Mouse (Mus musculus): Measurements from ENCODE around the gene Fam129a. TPM values are rescaled to one million over a fixed set of nuclear protein-coding genes. Genes with fewer than 3 reads are reported as not detected.

Gene Fam129a
- polyA plus RNA-seq (2015; fragmentation: Nextera tagmentation; extraction: Ambion mirVana): 6.6 and 7.2 TPM in 2 replicates

- ATAC-seq (ENCODE audit: insufficient number of reproducible peaks, insufficient read depth, low FRiP score, low TSS enrichment, low read depth): peak; percentile 50; the same call in 1 of the 2 replicates
- no peak within 1 kb of the TSS for H3K27ac ChIP-seq
- peak within 1 kb of the TSS; percentile 57 for H3K4me3 ChIP-seq
These were observed at the start of gene Fam129a for GRCm38 (mm10) chr1:151570981-151571837. Gene Fam129a, plus strand, starts transcription at chr1:151571186.

DNA sequence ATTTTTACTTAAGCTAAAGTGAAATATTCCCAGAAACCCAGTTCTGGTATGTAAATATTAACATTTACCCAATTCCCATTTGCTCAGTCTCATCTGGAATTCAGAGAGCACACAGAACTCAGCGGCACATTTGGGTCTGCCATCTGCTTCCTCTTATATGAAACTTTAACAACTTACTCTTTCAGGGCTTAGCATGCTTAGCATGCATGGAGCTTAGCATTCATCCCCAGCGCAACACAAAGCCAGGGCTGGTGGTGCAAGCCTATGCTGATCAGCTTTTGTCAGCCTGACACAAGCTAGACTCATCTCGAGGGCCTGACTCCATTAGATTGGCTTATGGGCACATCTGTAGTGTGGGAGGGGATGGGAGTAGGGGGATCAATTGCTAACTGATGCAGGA is 44.3 kb upstream of the Fam129a start:
- H3K4me2 ChIP-seq: no peak overlapping the region
- no peaks in the 10 kb centered on the region for H3K36me3 ChIP-seq
- H3K27ac ChIP-seq: peak overlapping the region; percentile 75
- WGBS: 43% methylated on average over 3 of the region's 3 CpGs
- 0 out of 2 replicates have a peak, but pooled peaks cover 8% of the 10 kb centered on the region for H3K9me3 ChIP-seq
- H3K4me1 ChIP-seq: 0 out of 2 replicates have a peak, but pooled peaks cover 4% of the 10 kb centered on the region
- no peak overlapping the region for H3K9ac ChIP-seq
- H3K27me3 ChIP-seq: no peaks in the 10 kb centered on the region
- ATAC-seq (ENCODE audit: insufficient number of reproducible peaks, insufficient read depth, low FRiP score, low TSS enrichment, low read depth): no peak
- H3K4me3 ChIP-seq: no peak overlapping the region

More at GRCm38 (mm10) chr1:151570981-151571837, at the start of gene Fam129a:
- Histone ChIP-seq H3K4me2 (peak within 1 kb of the TSS; percentile 91), H3K36me3 (no peaks in the 10 kb centered on the region), H3K27me3 (peaks cover 32% of the 10 kb centered on the region), H3K9ac (peak within 1 kb of the TSS; percentile 76), H3K4me1 (peaks cover 23% of the 10 kb centered on the region), H3K9me3 (no peaks in the 10 kb centered on the region)
- WGBS: 4% methylated on average over 46 of the region's 46 CpGs

DNA sequence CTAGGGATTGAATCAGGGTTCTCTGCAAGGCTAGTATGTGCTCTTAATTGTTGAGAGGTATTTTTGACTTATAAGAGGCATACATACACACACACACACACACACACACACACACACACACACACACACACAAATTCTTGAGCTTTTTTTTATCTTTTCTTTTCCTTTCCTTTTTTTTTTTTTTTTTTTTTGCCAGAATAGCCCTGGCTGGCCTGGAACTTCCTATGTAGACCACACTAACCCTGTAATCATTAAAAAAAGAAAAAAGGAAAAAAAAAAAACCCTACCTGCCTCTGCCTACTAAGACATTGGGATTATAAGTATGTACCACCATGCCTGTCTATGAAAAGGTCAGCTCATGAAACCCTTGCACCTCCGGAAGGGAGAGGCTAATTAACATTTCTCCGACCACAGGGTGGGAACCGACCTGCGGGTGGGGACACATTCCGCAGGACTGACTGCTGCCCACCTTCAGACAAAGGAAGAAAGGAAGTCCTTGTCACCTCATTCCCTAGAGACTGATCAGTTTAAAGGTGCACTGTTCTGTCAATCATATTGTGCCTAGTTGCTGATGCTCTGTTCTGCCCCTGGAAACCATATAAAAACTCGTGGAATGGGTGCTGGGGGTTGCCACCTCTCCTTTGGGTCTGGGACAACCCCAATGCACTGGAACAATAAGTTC is 27.0 kb upstream of the Fam129a start:
- H3K4me2 ChIP-seq: no peak overlapping the region
- no peak overlapping the region for H3K27ac ChIP-seq
- H3K36me3 ChIP-seq: no peaks in the 10 kb centered on the region
- H3K9ac ChIP-seq: no peak overlapping the region
- H3K9me3 ChIP-seq: no peaks in the 10 kb centered on the region
- 77% methylated on average over 6 of the region's 6 CpGs for WGBS
- ATAC-seq (ENCODE audit: insufficient number of reproducible peaks, insufficient read depth, low FRiP score, low TSS enrichment, low read depth): no peak
- no peak overlapping the region for H3K4me3 ChIP-seq
- no peaks in the 10 kb centered on the region for H3K4me1 ChIP-seq
- H3K27me3 ChIP-seq: no peaks in the 10 kb centered on the region

- Histone ChIP-seq H3K9ac (no peak overlapping the region), H3K36me3 (no peaks in the 10 kb centered on the region), H3K4me3 (no peak overlapping the region), H3K9me3 (no peaks in the 10 kb centered on the region), H3K4me2 (no peak overlapping the region), H3K4me1 (0 out of 2 replicates have a peak, but pooled peaks cover 1% of the 10 kb centered on the region), H3K27me3 (no peaks in the 10 kb centered on the region), H3K27ac (no peak overlapping the region)
- WGBS: 92% methylated on average over 3 of the region's 3 CpGs
- ATAC-seq (ENCODE audit: insufficient number of reproducible peaks, insufficient read depth, low FRiP score, low TSS enrichment, low read depth): no peak
These were observed 26.4 kb upstream of the Fam129a start for GRCm38 (mm10) chr1:151544581-151544980.

GRCm38 (mm10) chr1:151545571-151545970 is 25.4 kb upstream of the Fam129a start:
- Histone ChIP-seq H3K4me2 (no peak overlapping the region), H3K27ac (no peak overlapping the region), H3K9ac (no peak overlapping the region), H3K4me3 (no peak overlapping the region), H3K36me3 (no peaks in the 10 kb centered on the region), H3K9me3 (no peaks in the 10 kb centered on the region), H3K4me1 (0 out of 2 replicates have a peak, but pooled peaks cover 6% of the 10 kb centered on the region), H3K27me3 (no peaks in the 10 kb centered on the region)
- WGBS: 85% methylated on average over 7 of the region's 7 CpGs
- no peak for ATAC-seq (ENCODE audit: insufficient number of reproducible peaks, insufficient read depth, low FRiP score, low TSS enrichment, low read depth)

DNA sequence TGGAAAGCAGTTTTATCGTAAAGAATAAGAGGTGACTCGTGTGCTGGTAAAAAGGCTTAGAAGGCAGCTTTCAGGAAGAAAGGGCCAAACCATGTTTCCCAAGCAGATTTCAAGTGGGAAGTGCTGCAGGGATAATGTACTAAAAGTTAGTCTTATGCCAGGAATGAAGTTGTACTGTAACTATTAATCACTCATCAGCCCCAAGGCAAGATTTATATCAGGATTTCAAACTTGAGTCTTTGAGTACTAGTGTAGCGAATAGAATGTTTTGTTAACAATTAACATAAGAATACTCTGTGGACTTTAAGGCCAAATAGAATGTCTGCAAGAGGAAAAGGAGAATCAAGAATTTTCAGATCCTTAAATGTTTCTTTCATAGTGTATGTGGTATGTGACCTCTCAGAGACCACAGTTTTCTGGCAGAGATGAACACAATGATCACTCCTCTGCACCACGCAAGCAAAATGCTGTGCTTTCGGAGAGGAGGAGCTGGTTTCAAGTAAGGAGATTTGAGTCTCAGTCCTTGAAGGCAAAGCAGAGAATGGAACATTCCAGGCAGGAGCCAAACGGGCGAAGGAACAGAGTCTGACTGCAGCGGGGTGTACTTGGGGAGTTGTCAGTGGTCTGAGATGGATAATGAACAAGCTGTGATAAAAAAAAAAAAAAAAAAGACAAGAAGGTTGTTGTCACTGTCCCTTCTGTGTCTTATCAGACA is 21.9 kb upstream of the Fam129a start:
- Histone ChIP-seq H3K27me3 (no peaks in the 10 kb centered on the region), H3K4me2 (no peak overlapping the region), H3K9me3 (no peaks in the 10 kb centered on the region), H3K4me3 (no peak overlapping the region), H3K9ac (no peak overlapping the region), H3K27ac (no peak overlapping the region), H3K4me1 (peaks cover 12% of the 10 kb centered on the region; the same call in 1 of the 2 replicates), H3K36me3 (no peaks in the 10 kb centered on the region)
- 62% methylated on average over 8 of the region's 8 CpGs for WGBS
- no peak for ATAC-seq (ENCODE audit: insufficient number of reproducible peaks, insufficient read depth, low FRiP score, low TSS enrichment, low read depth)

DNA sequence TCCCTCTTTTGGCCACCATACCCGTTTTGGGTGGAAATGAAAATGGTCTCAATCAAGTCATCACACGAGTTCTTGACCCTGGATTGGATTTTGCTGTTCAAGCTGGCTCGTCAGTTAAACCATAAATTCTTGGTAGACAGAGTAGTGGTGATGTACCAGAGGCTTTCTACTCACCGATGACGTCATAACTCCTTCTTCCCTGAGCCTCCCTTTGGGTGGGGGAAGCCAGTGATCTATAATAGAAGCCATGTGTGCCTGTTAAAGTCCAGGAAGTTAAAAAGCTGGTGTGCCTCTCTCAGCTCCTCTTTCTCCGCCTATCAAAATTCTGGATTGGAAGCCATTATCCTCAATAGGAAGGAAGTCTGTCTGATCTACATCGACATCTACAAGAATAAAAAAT is 21.2 kb upstream of the Fam129a start:
- H3K4me3 ChIP-seq: no peak overlapping the region
- no peak overlapping the region for H3K9ac ChIP-seq
- no peaks in the 10 kb centered on the region for H3K36me3 ChIP-seq
- no peaks in the 10 kb centered on the region for H3K27me3 ChIP-seq
- ATAC-seq (ENCODE audit: insufficient number of reproducible peaks, insufficient read depth, low FRiP score, low TSS enrichment, low read depth): no peak
- H3K9me3 ChIP-seq: no peaks in the 10 kb centered on the region
- peaks cover 12% of the 10 kb centered on the region; the same call in 1 of the 2 replicates for H3K4me1 ChIP-seq
- no peak overlapping the region for H3K27ac ChIP-seq
- H3K4me2 ChIP-seq: no peak overlapping the region
- 48% methylated on average over 7 of the region's 7 CpGs for WGBS

- WGBS: 52% methylated on average over 19 of the region's 19 CpGs
- Histone ChIP-seq H3K9ac (no peak overlapping the region), H3K4me2 (no peak overlapping the region), H3K4me3 (no peak overlapping the region), H3K4me1 (peaks cover 12% of the 10 kb centered on the region; the same call in 1 of the 2 replicates), H3K27me3 (no peaks in the 10 kb centered on the region), H3K9me3 (no peaks in the 10 kb centered on the region), H3K27ac (no peak overlapping the region), H3K36me3 (no peaks in the 10 kb centered on the region)
- ATAC-seq (ENCODE audit: insufficient number of reproducible peaks, insufficient read depth, low FRiP score, low TSS enrichment, low read depth): no peak
These were observed 20.2 kb upstream of the Fam129a start for GRCm38 (mm10) chr1:151550587-151551479.

DNA sequence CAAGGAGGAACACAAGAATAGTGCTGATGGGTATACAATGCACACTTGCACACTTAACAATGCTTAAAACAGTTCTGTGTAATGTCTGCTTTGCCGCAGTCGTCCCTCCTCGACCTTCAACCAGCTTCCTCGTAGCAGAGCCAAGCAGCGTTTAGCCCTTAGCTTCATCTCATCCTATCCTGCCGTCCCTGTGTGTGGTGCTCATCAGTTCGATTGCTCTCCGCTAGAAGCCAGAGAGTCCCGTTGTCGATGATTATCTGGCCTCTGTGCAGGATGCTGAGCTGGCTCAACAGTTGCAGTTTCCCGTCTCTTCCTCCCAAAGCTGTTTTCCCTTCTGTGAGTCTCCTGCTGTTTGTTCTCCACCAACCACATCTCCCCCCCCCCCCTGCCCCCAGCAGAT is 10.4 kb upstream of the Fam129a start:
- Histone ChIP-seq H3K4me1 (no peaks in the 10 kb centered on the region), H3K27me3 (no peaks in the 10 kb centered on the region), H3K9me3 (no peaks in the 10 kb centered on the region), H3K9ac (no peak overlapping the region), H3K27ac (no peak overlapping the region), H3K36me3 (no peaks in the 10 kb centered on the region), H3K4me3 (no peak overlapping the region), H3K4me2 (no peak overlapping the region)
- WGBS: 65% methylated on average over 11 of the region's 11 CpGs
- ATAC-seq (ENCODE audit: insufficient number of reproducible peaks, insufficient read depth, low FRiP score, low TSS enrichment, low read depth): no peak

DNA sequence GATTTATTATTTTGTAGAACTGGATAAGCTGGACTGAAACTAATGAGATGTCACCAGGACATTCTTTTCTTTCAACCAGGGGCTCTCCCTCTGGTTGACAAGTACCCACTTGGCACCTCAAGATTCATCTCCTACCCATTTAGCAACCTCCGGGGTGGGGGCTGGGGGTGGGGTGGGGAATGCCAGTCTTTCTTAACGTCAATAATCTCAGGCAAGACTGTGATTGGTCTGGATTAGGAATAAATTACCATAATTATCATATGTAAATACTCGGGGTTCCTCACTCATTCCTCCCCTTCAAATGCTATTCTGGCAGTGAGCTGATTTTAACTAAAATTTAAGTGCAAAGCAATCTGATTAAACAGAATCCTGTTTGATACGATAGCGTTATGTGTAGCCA is 7.6 kb upstream of the Fam129a start:
- 64% methylated on average over 5 of the region's 5 CpGs for WGBS

More for the DNA sequence above, 7.6 kb upstream of the Fam129a start:
- H3K4me3 ChIP-seq: no peak overlapping the region
- H3K9ac ChIP-seq: no peak overlapping the region
- no peaks in the 10 kb centered on the region for H3K36me3 ChIP-seq
- H3K4me1 ChIP-seq: no peaks in the 10 kb centered on the region
- H3K27me3 ChIP-seq: no peaks in the 10 kb centered on the region
- no peak for ATAC-seq (ENCODE audit: insufficient number of reproducible peaks, insufficient read depth, low FRiP score, low TSS enrichment, low read depth)
- no peak overlapping the region for H3K4me2 ChIP-seq
- no peak overlapping the region for H3K27ac ChIP-seq
- no peaks in the 10 kb centered on the region for H3K9me3 ChIP-seq
